In the genomic region with DNA sequence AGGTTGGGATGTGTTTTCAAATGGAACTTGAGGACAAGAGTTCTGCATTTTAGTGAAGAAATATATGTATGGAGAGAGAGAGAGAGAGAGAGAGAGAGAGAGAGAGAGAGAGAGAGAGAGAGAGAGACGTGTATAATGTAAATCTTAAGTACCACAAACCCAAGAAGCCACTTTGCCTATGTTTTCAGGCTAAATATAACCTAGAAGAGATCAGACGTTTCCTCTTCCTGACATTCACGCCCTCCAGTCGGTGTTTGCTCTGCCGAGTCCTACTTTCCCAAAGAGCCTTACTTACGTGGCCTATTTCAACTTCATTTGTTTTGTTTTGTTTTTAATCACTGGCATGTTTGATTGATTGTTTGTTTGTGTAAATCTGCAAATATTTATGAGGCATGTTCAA, we compare ENCODE assay signal across 16 mouse cellular contexts. TPM values are rescaled to one million over a fixed set of nuclear protein-coding genes. Genes with fewer than 3 reads are reported as not detected.
DNase-seq lines count a peak whose midpoint lies in the region; ATAC-seq and TF ChIP-seq lines count a peak whose summit lies in the region.
"Had no signal": no experiment of that assay in that cellular context is flagged by ENCODE, and none has a peak within 500 bp of the region (broad histone marks: within the 10 kb centered on the region; RNA-seq: fewer than 3 reads in every experiment).

No protein-coding gene starts in this region.

- peak overlapping the region; percentile 57; the same call in 1 of the 2 replicates for H3K27ac ChIP-seq in heart, embryonic 11.5 days (ENCODE audit: low read depth, low read length)
- H3K27ac ChIP-seq in lung, embryonic 14.5 days (ENCODE audit: low read depth): no peak overlapping the region
- H3K27ac ChIP-seq in kidney, embryonic 16.5 days (ENCODE audit: low read length): no peak overlapping the region
- H3K27ac ChIP-seq: embryonic facial prominence, embryonic 10.5 days; hindbrain, postnatal 0 days; midbrain, embryonic 12.5 days; neural tube, embryonic 15.5 days had no signal

- ATAC-seq in heart, embryonic 11.5 days (replicated peaks; ENCODE audit: insufficient number of reproducible peaks, low FRiP score, low TSS enrichment): no peak
- peak; percentile 48; the same call in 1 of the 2 replicates for ATAC-seq in lung, embryonic 14.5 days (ENCODE audit: insufficient read depth)
- ATAC-seq in kidney, embryonic 16.5 days (ENCODE audit: low FRiP score, low TSS enrichment): no peak
- ATAC-seq: activated CD4-positive, CD25-positive, alpha-beta regulatory T cell, adult 4 months; hindbrain, postnatal 0 days had no signal

- H3K9ac ChIP-seq in heart, embryonic 11.5 days (ENCODE audit: low read depth, low read length): no peak overlapping the region
- no peak overlapping the region for H3K9ac ChIP-seq in lung, embryonic 14.5 days
- no peak overlapping the region for H3K9ac ChIP-seq in kidney, embryonic 16.5 days (replicated peaks; ENCODE audit: low read length)
- H3K9ac ChIP-seq: midbrain, embryonic 12.5 days; neural tube, embryonic 15.5 days had no signal

- no peak for TF ChIP-seq POLR2A in myocyte (IDR thresholded peaks at IDR 0.05; ENCODE audit: insufficient read length, low read depth)

- H3K27me3 ChIP-seq in heart, embryonic 11.5 days (ENCODE audit: control insufficient read depth, insufficient read depth, low read length): no peaks in the 10 kb centered on the region
- no peaks in the 10 kb centered on the region for H3K27me3 ChIP-seq in lung, embryonic 14.5 days (ENCODE audit: insufficient read depth, low read length)
- no peaks in the 10 kb centered on the region for H3K27me3 ChIP-seq in erythroblast, embryonic 14.5 days (ENCODE audit: control insufficient read depth)
- no peaks in the 10 kb centered on the region for H3K27me3 ChIP-seq in myocyte (ENCODE audit: control insufficient read depth, insufficient read depth, insufficient read length)
- H3K27me3 ChIP-seq in kidney, embryonic 16.5 days (ENCODE audit: insufficient read depth, low read length): no peaks in the 10 kb centered on the region
- H3K27me3 ChIP-seq: midbrain, embryonic 12.5 days; neural tube, embryonic 15.5 days had no signal

- intact Hi-C loops in heart, postnatal 25 days (cut with DNase I): no loop called here

- no peak overlapping the region for H3K4me3 ChIP-seq in heart, embryonic 11.5 days (ENCODE audit: low read depth, low read length)
- H3K4me3 ChIP-seq in lung, embryonic 14.5 days (ENCODE audit: low read depth, low read length): no peak overlapping the region
- peak overlapping the region; percentile 42 for H3K4me3 ChIP-seq in erythroblast, embryonic 14.5 days (replicated peaks)
- no peak overlapping the region for H3K4me3 ChIP-seq in myocyte
- H3K4me3 ChIP-seq in kidney, embryonic 16.5 days (ENCODE audit: low read length): no peak overlapping the region
- H3K4me3 ChIP-seq: embryonic facial prominence, embryonic 10.5 days; midbrain, embryonic 12.5 days; neural tube, embryonic 15.5 days had no signal

- DNase-seq in heart, postnatal 25 days (ENCODE audit: low spot score): no peak
- peak; percentile 36 for DNase-seq in lung, embryonic 14.5 days
- no peak for DNase-seq in lung, adult 18-20 months
- DNase-seq in T-cell, adult 2 months (ENCODE audit: low spot score): no peak
- DNase-seq: cerebellum, adult 18-20 months; kidney, adult 18-20 months; kidney, postnatal 25 days had no signal

- no peak for TF ChIP-seq CTCF in lung, embryonic 14.5 days (IDR thresholded peaks at IDR 0.05; ENCODE audit: low read depth)

- WGBS in heart, embryonic 11.5 days (ENCODE audit: insufficient replicate concordance): 17% methylated on average over 6 of the region's 6 CpGs
- 18% methylated on average over 6 of the region's 6 CpGs for WGBS in lung, embryonic 14.5 days
- 9% methylated on average over 6 of the region's 6 CpGs for WGBS in kidney, embryonic 16.5 days

- no peak overlapping the region for H3ac ChIP-seq in myocyte (ENCODE audit: control insufficient read depth, insufficient read length)

- H3K4me1 ChIP-seq in heart, embryonic 11.5 days (ENCODE audit: control insufficient read depth, insufficient read depth, low read length): peaks cover 18% of the 10 kb centered on the region
- 0 out of 2 replicates have a peak, but pooled peaks cover 5% of the 10 kb centered on the region for H3K4me1 ChIP-seq in lung, embryonic 14.5 days (ENCODE audit: insufficient read depth)
- H3K4me1 ChIP-seq in erythroblast, embryonic 14.5 days (ENCODE audit: control insufficient read depth): peaks cover 99% of the 10 kb centered on the region
- H3K4me1 ChIP-seq in kidney, embryonic 16.5 days (ENCODE audit: insufficient read depth, low read length): peaks cover 20% of the 10 kb centered on the region
- H3K4me1 ChIP-seq: midbrain, embryonic 12.5 days; neural tube, embryonic 15.5 days had no signal

- H3K4me2 ChIP-seq in heart, embryonic 11.5 days: peak overlapping the region; percentile 30
- H3K4me2 ChIP-seq in lung, embryonic 14.5 days: peak overlapping the region; percentile 18
- H3K4me2 ChIP-seq in myocyte (ENCODE audit: low read depth): peak overlapping the region; percentile 39
- no peak overlapping the region for H3K4me2 ChIP-seq in kidney, embryonic 16.5 days (replicated peaks; ENCODE audit: low read depth, low read length)
- H3K4me2 ChIP-seq: midbrain, embryonic 12.5 days; neural tube, embryonic 15.5 days had no signal

- H3K9me3 ChIP-seq in heart, embryonic 11.5 days (replicated peaks; ENCODE audit: control insufficient read depth, low read length): no peaks in the 10 kb centered on the region
- no peaks in the 10 kb centered on the region for H3K9me3 ChIP-seq in lung, embryonic 14.5 days (ENCODE audit: low read depth, low read length)
- H3K9me3 ChIP-seq in erythroblast, embryonic 14.5 days (ENCODE audit: control insufficient read depth, low read length): no peaks in the 10 kb centered on the region
- H3K9me3 ChIP-seq in kidney, embryonic 16.5 days (ENCODE audit: low read length): no peaks in the 10 kb centered on the region
- H3K9me3 ChIP-seq: embryonic facial prominence, embryonic 10.5 days; midbrain, embryonic 12.5 days; neural tube, embryonic 15.5 days had no signal

- H3K36me3 ChIP-seq in heart, embryonic 11.5 days (ENCODE audit: control insufficient read depth, insufficient read depth, low read length): no peaks in the 10 kb centered on the region
- no peaks in the 10 kb centered on the region for H3K36me3 ChIP-seq in lung, embryonic 14.5 days (ENCODE audit: insufficient read depth)
- peaks cover 84% of the 10 kb centered on the region for H3K36me3 ChIP-seq in erythroblast, embryonic 14.5 days (ENCODE audit: control insufficient read depth)
- no peaks in the 10 kb centered on the region for H3K36me3 ChIP-seq in myocyte (ENCODE audit: control insufficient read depth, insufficient read depth)
- no peaks in the 10 kb centered on the region for H3K36me3 ChIP-seq in kidney, embryonic 16.5 days (ENCODE audit: insufficient read depth, low read length)
- H3K36me3 ChIP-seq: embryonic facial prominence, embryonic 10.5 days; midbrain, embryonic 12.5 days; neural tube, embryonic 15.5 days had no signal

- H3K79me2 ChIP-seq in myocyte (ENCODE audit: control insufficient read depth, insufficient read depth): peaks cover 12% of the 10 kb centered on the region

TF ChIP-seq in myocyte, 11 proteins besides CTCF, POLR2A, EP300 and RAD21:
- TF ChIP-seq USF1 (IDR thresholded peaks at IDR 0.05; ENCODE audit: low read depth) (no peak), MYOG (IDR thresholded peaks at IDR 0.05; ENCODE audit: control insufficient read depth in 1 of 3, insufficient read depth in 1 of 3, insufficient read length in 2 of 3, low read depth in 2 of 3) (no peak), TCF12 (IDR thresholded peaks at IDR 0.05; ENCODE audit: insufficient read depth, poor library complexity, severe bottlenecking) (no peak), MYOD1 (IDR thresholded peaks at IDR 0.05; ENCODE audit: control insufficient read depth in 1 of 3, insufficient read length in 2 of 3, low read depth in 2 of 3) (no peak), MAX (IDR thresholded peaks at IDR 0.05; ENCODE audit: low read depth) (no peak), E2F4 (IDR thresholded peaks at IDR 0.05; ENCODE audit: insufficient read depth) (no peak), SRF (IDR thresholded peaks at IDR 0.05; ENCODE audit: control insufficient read depth, insufficient read length, low read depth) (no peak), REST (IDR thresholded peaks at IDR 0.05; ENCODE audit: insufficient read depth, insufficient read length) (no peak), POLR2AphosphoS2 (IDR thresholded peaks at IDR 0.05; ENCODE audit: insufficient read length, low read depth) (no peak)

RNA-seq across cellular contexts. Expression of a gene that starts 32.0 kb away (rescaled TPM):
- polyA plus RNA-seq in heart, embryonic 11.5 days (2014; fragmentation: Nextera tagmentation; extraction: Ambion mirVana): 8.2 and 10.4 TPM in 2 replicates
- 10 to 100 TPM; 13.9 to 20.9 TPM for total RNA-seq in heart, postnatal 25 days (2021)
- 3.7 and 5.6 TPM in 2 replicates for polyA plus RNA-seq in lung, embryonic 14.5 days (2014; fragmentation: Nextera tagmentation; extraction: Ambion mirVana)
- polyA plus RNA-seq in erythroblast, embryonic 14.5 days (2012): 7.5 and 16.5 TPM in 2 replicates
- 5.1 TPM for polyA plus RNA-seq in myocyte (2012; fragmentation: generic; extraction: Trizol)
- 4.2 and 5.1 TPM in 2 replicates for polyA plus RNA-seq in kidney, embryonic 16.5 days (2015; fragmentation: Nextera tagmentation; extraction: Ambion mirVana)
